Mouse (Mus musculus) heart, postnatal 0 days (tissue): ENCODE data around the gene Mccc2.

ENCODE experiments used
- CTCF ChIP-seq: IDR thresholded peaks from 2 replicates; pipeline ENCODE4 v1.5.1; 2016; ENCODE audit warnings: antibody characterized with exemption, control low read depth, low read depth
- EP300 ChIP-seq: IDR thresholded peaks from 2 replicates; pipeline ENCODE4 v1.6.1; 2016; ENCODE audit warnings: antibody characterized with exemption, low read depth

GRCm38 (mm10) chr13:99963814-99964213 is 51.6 kb downstream of the Mccc2 start:
- no peak for TF ChIP-seq EP300
- TF ChIP-seq CTCF, result no peak
